Mouse (Mus musculus) layer of hippocampus, postnatal 25 days (tissue): ENCODE data around the gene Slc2a13. TPM values are rescaled to one million over a fixed set of nuclear protein-coding genes. Genes with fewer than 3 reads are reported as not detected.

ENCODE experiments used
- DNase-seq, 2 experiments: peaks; one replicate each; pipeline ENCODE4 v3.0.0; 2022; ENCODE audit warnings: mixed read lengths in 2 of 2, low spot score in 1 of 2; ENCODE audit errors: extremely low spot score in 1 of 2
- total RNA-seq, 2 experiments: library from RNA; stranded (reverse); gene quantifications; 2 replicates each; pipeline ENCODE4 v1.2.3; 2021

Gene Slc2a13
- total RNA-seq, 2 experiments from 2014 or later, result 66.9 to 71.3 TPM

- DNase-seq, result no peak
Observed at GRCm38 (mm10) chr15:91503291-91503690, 69.8 kb downstream of the Slc2a13 start.

DNA sequence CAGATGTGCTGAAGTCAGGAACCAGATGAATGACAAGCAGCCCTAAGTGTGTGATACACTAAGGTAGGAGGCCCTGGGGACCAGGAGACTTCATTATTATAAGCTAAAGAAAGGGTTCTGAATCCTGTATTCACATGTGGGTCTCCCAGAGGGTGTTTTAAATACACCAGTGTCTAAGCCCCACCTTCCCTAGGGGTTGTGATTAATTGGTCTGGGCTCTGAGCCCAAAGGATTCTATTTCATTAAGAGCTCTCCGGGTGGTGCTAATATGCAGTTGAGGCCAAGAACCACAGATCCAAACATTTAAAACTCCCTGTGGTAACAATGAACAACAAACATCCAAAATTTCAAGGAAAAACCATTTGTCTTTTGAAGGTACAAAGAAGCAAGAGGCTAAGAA, 70.4 kb downstream of the Slc2a13 start:
- no peak for DNase-seq

DNA sequence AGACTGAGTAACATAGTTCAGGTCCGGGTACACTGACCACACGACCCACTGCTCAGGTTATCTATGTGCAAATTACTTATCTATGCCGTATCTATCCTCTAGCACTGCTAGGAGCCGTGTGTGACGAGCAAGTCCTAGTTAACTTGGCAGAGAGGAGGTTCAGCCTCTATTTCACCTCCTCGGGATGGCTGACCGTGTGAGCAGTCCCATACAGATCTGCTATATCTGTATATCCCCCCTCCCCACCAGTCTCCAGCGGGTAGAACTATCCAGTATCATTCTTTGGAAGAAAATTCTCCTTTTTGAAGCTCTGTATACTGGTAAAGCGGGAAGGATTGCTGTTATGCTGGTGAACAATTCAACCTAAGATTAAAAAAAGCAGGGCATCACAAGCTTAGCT, 70.8 kb downstream of the Slc2a13 start:
- DNase-seq, result no peak

- DNase-seq, result no peak
Observed at GRCm38 (mm10) chr15:91495014-91495413, 78.0 kb downstream of the Slc2a13 start.

DNA sequence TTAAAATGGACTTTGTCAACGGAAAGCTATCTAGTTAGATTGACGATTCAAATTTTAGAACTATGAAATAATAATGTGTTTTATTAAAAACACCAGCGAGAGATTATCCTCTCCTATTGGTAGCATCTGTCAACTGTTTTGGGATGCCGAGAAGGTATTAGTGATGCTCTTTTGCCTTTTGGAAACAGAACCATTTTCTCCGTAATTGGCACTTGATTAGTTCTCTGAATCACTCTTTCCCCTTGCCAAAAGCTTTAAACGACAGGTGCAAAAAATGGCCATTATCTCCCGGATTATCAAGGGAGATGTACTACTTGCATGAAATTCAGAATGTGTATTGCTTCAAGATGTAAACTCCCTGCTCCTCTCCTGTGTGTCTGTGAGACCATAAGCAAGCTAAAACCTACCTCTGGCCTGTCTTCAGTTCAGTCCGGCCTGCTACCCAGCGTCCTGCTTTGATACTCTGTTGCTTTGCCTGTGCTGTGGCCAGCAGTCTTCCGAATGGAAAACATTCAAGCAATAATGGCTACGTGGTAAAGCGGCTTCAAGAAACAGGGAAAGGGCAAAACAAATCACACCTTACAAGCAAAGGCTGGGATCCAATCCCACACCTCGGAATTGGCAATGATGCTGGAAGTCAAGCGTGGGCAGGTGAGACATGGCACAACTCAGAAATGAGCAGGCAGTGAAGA, 93.0 kb downstream of the Slc2a13 start:
- DNase-seq, result no peak

GRCm38 (mm10) chr15:91477766-91478165, 95.3 kb downstream of the Slc2a13 start:
- DNase-seq, result peak in 1 of 2 experiments; percentile 53

GRCm38 (mm10) chr15:91473690-91474409, 99.2 kb downstream of the Slc2a13 start:
- DNase-seq, result no peak

GRCm38 (mm10) chr15:91465331-91465730, 107.7 kb downstream of the Slc2a13 start:
- DNase-seq, result no peak

GRCm38 (mm10) chr15:91463857-91464435, 109.1 kb downstream of the Slc2a13 start:
- no peak for DNase-seq

GRCm38 (mm10) chr15:91463026-91463661, 109.9 kb downstream of the Slc2a13 start:
- no peak for DNase-seq

GRCm38 (mm10) chr15:91461940-91462339, 111.1 kb downstream of the Slc2a13 start:
- no peak for DNase-seq

- DNase-seq, result no peak
Observed at GRCm38 (mm10) chr15:91457202-91457601, 115.9 kb downstream of the Slc2a13 start.

DNA sequence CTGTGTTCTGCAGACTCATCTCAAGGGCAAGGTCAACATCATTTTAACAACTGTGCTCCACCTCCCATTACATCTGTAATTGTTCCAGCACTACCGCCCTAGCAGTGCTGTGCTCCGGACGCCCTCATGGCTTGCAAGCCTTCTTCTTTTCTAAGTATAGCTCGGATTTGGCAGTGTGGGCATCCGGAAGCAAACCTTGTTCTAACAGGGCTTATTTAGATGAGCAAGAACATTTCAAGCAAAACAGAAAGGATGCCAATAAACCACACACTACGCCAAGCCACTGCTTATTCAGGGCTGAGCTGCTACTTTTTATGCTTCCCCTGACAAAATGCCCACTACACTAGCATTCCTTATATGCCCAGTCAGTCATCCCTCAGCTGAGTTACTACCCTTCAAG, 127.7 kb downstream of the Slc2a13 start:
- DNase-seq, result no peak

GRCm38 (mm10) chr15:91443449-91443848, 129.6 kb downstream of the Slc2a13 start:
- no peak for DNase-seq

GRCm38 (mm10) chr15:91439883-91440282, 133.2 kb downstream of the Slc2a13 start:
- DNase-seq, result no peak

GRCm38 (mm10) chr15:91425426-91425825, 147.6 kb downstream of the Slc2a13 start:
- DNase-seq, result peak in 1 of 2 experiments; percentile 11

- DNase-seq, result no peak
Observed at GRCm38 (mm10) chr15:91406979-91407378, 166.1 kb downstream of the Slc2a13 start.

DNA sequence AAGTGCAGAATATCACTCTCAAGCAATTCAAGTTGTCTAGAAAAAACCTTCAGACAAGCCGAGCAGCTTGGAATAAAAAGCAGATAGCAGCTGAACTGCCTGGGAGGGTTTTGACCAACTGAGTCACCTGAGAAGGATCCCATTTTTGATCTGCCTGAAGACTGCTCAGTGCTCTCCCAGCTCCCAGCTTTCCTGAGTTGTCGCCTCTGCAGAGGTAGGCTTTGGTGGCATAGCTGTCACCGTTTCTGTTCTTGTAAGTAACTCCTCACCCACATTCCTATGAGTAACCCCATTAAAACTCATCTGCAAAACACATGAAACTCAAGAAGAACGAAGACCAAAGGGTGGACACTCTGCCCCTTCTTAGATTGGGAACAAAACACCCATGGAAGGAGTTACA, 177.9 kb downstream of the Slc2a13 start:
- DNase-seq, result no peak

DNA sequence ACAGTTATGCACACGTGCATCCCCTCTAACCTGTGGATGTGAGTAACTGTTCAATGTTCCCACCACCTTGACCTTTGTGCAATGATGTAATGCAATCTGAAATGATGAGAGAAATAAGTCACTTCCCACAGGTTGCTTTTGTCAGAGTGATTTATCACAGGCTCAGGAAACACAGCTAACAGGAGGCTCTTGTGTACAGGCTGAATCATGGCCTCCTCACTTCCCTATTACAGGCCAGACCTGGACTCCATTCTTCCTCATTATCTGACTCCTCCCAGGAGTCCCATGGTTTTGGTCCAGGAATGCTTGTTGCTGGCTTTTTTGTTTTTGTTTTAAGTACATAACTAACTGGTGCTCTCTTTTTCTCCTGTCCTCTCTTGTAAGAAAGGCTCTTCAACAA, 189.4 kb downstream of the Slc2a13 start:
- no peak for DNase-seq

DNA sequence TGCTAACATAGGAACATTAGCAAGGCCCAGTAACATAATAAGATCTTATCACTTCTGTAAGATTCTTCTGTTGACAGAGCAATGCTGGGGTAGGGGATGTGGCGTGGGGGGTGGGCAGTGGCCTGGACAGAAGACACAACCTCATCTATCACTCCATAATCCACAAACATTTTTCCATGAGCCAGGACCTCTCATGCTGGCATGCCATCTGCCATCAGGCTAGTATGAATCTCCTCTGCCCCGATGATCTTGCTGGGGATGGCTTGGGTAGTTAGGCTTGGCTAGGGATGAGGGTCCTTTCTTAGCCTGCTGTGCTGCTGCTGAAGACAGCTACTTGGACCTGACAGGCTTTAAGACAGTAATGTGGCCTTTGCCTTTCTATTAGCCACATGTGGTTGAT, 190.5 kb downstream of the Slc2a13 start:
- no peak for DNase-seq

- no peak for DNase-seq
Observed at GRCm38 (mm10) chr15:91381864-91382263, 191.2 kb downstream of the Slc2a13 start.
